In genomic region chr7:45193871-45194785, GRCm38 (mm10) we compare ENCODE assay signal across 24 mouse cellular contexts. TPM values are rescaled to one million over a fixed set of nuclear protein-coding genes. Genes with fewer than 3 reads are reported as not detected.
DNase-seq lines count a peak whose midpoint lies in the region; ATAC-seq and TF ChIP-seq lines count a peak whose summit lies in the region.
"Had no signal": no experiment of that assay in that cellular context is flagged by ENCODE, and none has a peak within 500 bp of the region (broad histone marks: within the 10 kb centered on the region; RNA-seq: fewer than 3 reads in every experiment).

No protein-coding gene starts in this region.

- no peak for DNase-seq in hindbrain, embryonic 10.5 days (ENCODE audit: low spot score)
- DNase-seq in cerebellum, adult 11 months, result peak; percentile 61
- peak; percentile 69 to 73 for DNase-seq in cerebellum, postnatal 14 days
- no peak for DNase-seq in thymus, adult 2 months
- no peak for DNase-seq in layer of hippocampus, postnatal 36 days
- DNase-seq: adrenal gland, postnatal 25 days; heart, postnatal 36 days; kidney, adult 9 months; lung, embryonic 14.5 days; thymus, postnatal 36 days had no signal

- 71% methylated on average over 17 of the region's 17 CpGs for WGBS in hindbrain, embryonic 10.5 days
- WGBS in hindbrain, embryonic 13.5 days, result 74% methylated on average over 17 of the region's 17 CpGs
- 90% methylated on average over 17 of the region's 17 CpGs for WGBS in thymus, adult 2 months

- H3K9ac ChIP-seq in hindbrain, embryonic 13.5 days, result no peak overlapping the region
- H3K9ac ChIP-seq: lung, embryonic 14.5 days had no signal

- no peaks in the 10 kb centered on the region for H3K9me3 ChIP-seq in hindbrain, embryonic 10.5 days
- H3K9me3 ChIP-seq in hindbrain, embryonic 13.5 days, result no peaks in the 10 kb centered on the region

- peak overlapping the region; percentile 18; the same call in 1 of the 2 replicates for H3K27ac ChIP-seq in hindbrain, embryonic 10.5 days
- H3K27ac ChIP-seq in hindbrain, embryonic 13.5 days, result no peak overlapping the region
- no peak overlapping the region for H3K27ac ChIP-seq in thymus, adult 2 months (ENCODE audit: control insufficient read depth, insufficient read depth, low read length)
- H3K27ac ChIP-seq: stomach, postnatal 0 days had no signal

- peaks cover 66% of the 10 kb centered on the region for H3K4me1 ChIP-seq in hindbrain, embryonic 10.5 days (replicated peaks)
- H3K4me1 ChIP-seq in hindbrain, embryonic 13.5 days (replicated peaks), result peaks cover 12% of the 10 kb centered on the region
- no peaks in the 10 kb centered on the region for H3K4me1 ChIP-seq in thymus, adult 2 months (replicated peaks; ENCODE audit: control insufficient read depth, insufficient read depth, low read length)

- H3K27me3 ChIP-seq in hindbrain, embryonic 10.5 days (ENCODE audit: insufficient read depth, poor library complexity, severe bottlenecking), result peaks cover 54% of the 10 kb centered on the region
- peaks cover 41% of the 10 kb centered on the region for H3K27me3 ChIP-seq in hindbrain, embryonic 13.5 days
- H3K27me3 ChIP-seq in thymus, adult 2 months (ENCODE audit: control insufficient read depth, insufficient read depth, low read length), result no peaks in the 10 kb centered on the region

- no peak for ATAC-seq in hindbrain, embryonic 13.5 days (ENCODE audit: low FRiP score)
- peak; percentile 47 for ATAC-seq in megakaryocyte progenitor cell, adult 5-6 weeks (replicated peaks; ENCODE audit: poor library complexity)
- ATAC-seq: forebrain, embryonic 14.5 days; Patski had no signal

- H3K36me3 ChIP-seq in hindbrain, embryonic 10.5 days, result no peaks in the 10 kb centered on the region
- no peaks in the 10 kb centered on the region for H3K36me3 ChIP-seq in hindbrain, embryonic 13.5 days
- no peaks in the 10 kb centered on the region for H3K36me3 ChIP-seq in thymus, adult 2 months (ENCODE audit: control insufficient read depth, insufficient read depth, low read length)

- TF ChIP-seq CTCF in thymus, adult 2 months (IDR thresholded peaks at IDR 0.05; ENCODE audit: borderline replicate concordance, control insufficient read depth, extremely low read depth, insufficient read depth, low read length, poor library complexity), result no peak

- no peak overlapping the region for H3K4me2 ChIP-seq in hindbrain, embryonic 13.5 days
- H3K4me2 ChIP-seq: heart, embryonic 11.5 days; liver, embryonic 11.5 days; lung, embryonic 14.5 days had no signal

- no peak for TF ChIP-seq POLR2A in thymus, adult 2 months (IDR thresholded peaks at IDR 0.05; ENCODE audit: control insufficient read depth, extremely low read depth, insufficient read depth, low read length, poor library complexity)

- H3K4me3 ChIP-seq in hindbrain, embryonic 10.5 days, result no peak overlapping the region
- no peak overlapping the region for H3K4me3 ChIP-seq in hindbrain, embryonic 13.5 days
- no peak overlapping the region for H3K4me3 ChIP-seq in thymus, adult 2 months (ENCODE audit: control insufficient read depth, insufficient read depth, low read length)

RNA-seq across cellular contexts. Expression of gene Ccdc155, which starts 10.6 kb away (rescaled TPM):
- polyA plus RNA-seq in hindbrain, embryonic 10.5 days (2016; fragmentation: Nextera tagmentation; extraction: Ambion mirVana), result 0.64 and 0.80 TPM in 2 replicates
- 0.49 and 0.54 TPM in 2 replicates for polyA plus RNA-seq in hindbrain, embryonic 13.5 days (2015; fragmentation: Nextera tagmentation; extraction: Ambion mirVana)
- 0.15 TPM in 1 of 2 replicates, not detected in the other for total RNA-seq in megakaryocyte progenitor cell, adult 5-6 weeks (2015)
- 0.34 TPM in 1 of 2 replicates, not detected in the other for total RNA-seq in megakaryocyte progenitor cell, adult 5-6 weeks (2017)
- 0.32 and 0.37 TPM in 2 replicates for polyA plus RNA-seq in thymus, adult 2 months (2012; rRNA removed)
- total RNA-seq in layer of hippocampus, postnatal 36 days (2021), result 1 to 10 TPM; 2.0 to 3.3 TPM
- total RNA-seq: heart, postnatal 36 days; megakaryocyte, adult 5-6 weeks had no signal

RNA-seq across cellular contexts. Expression of gene Pth2, which starts 13.3 kb away (rescaled TPM):
- not detected in 2 replicates for polyA plus RNA-seq in hindbrain, embryonic 10.5 days (2016; fragmentation: Nextera tagmentation; extraction: Ambion mirVana)
- polyA plus RNA-seq in hindbrain, embryonic 13.5 days (2015; fragmentation: Nextera tagmentation; extraction: Ambion mirVana), result 0.66 TPM in 1 of 2 replicates, not detected in the other
- not detected in 2 replicates for total RNA-seq in megakaryocyte progenitor cell, adult 5-6 weeks (2015)
- not detected in 2 replicates for total RNA-seq in megakaryocyte progenitor cell, adult 5-6 weeks (2017)
- polyA plus RNA-seq in thymus, adult 2 months (2012; rRNA removed), result not detected in 2 replicates
- total RNA-seq in layer of hippocampus, postnatal 36 days (2021), result not detected
- total RNA-seq: adrenal gland, postnatal 25 days; heart, postnatal 36 days; layer of hippocampus, postnatal 14 days; left cerebral cortex, postnatal 25 days; megakaryocyte, adult 5-6 weeks; midbrain, postnatal 0 days had no signal
- polyA plus RNA-seq: forebrain, embryonic 14.5 days; gonadal fat pad, adult 2 months; heart, embryonic 11.5 days; liver, embryonic 11.5 days; lung, embryonic 14.5 days; neural tube, embryonic 11.5 days; Patski; spleen, adult 2 months; stomach, postnatal 0 days had no signal

RNA-seq across cellular contexts. Expression of gene Gfy, which starts 14.8 kb away (rescaled TPM):
- polyA plus RNA-seq in hindbrain, embryonic 10.5 days (2016; fragmentation: Nextera tagmentation; extraction: Ambion mirVana), result not detected in 2 replicates
- polyA plus RNA-seq in hindbrain, embryonic 13.5 days (2015; fragmentation: Nextera tagmentation; extraction: Ambion mirVana), result not detected in 2 replicates
- not detected in 2 replicates for total RNA-seq in megakaryocyte progenitor cell, adult 5-6 weeks (2015)
- total RNA-seq in megakaryocyte progenitor cell, adult 5-6 weeks (2017), result not detected in 2 replicates
- polyA plus RNA-seq in thymus, adult 2 months (2012; rRNA removed), result 0.09 and 0.11 TPM in 2 replicates
- under 1 TPM; 0.17 to 0.28 TPM for total RNA-seq in layer of hippocampus, postnatal 36 days (2021)
- total RNA-seq: adrenal gland, postnatal 25 days; heart, postnatal 36 days; megakaryocyte, adult 5-6 weeks; midbrain, postnatal 0 days had no signal
- polyA plus RNA-seq: forebrain, embryonic 14.5 days; gonadal fat pad, adult 2 months; heart, embryonic 11.5 days; liver, embryonic 11.5 days; lung, embryonic 14.5 days; neural tube, embryonic 11.5 days; Patski; spleen, adult 2 months; stomach, postnatal 0 days had no signal

RNA-seq across cellular contexts. Expression of gene Dkkl1, which starts 17.8 kb away (rescaled TPM):
- 1.8 and 2.1 TPM in 2 replicates for polyA plus RNA-seq in hindbrain, embryonic 10.5 days (2016; fragmentation: Nextera tagmentation; extraction: Ambion mirVana)
- polyA plus RNA-seq in hindbrain, embryonic 13.5 days (2015; fragmentation: Nextera tagmentation; extraction: Ambion mirVana), result 5.6 and 5.7 TPM in 2 replicates
- 3.8 and 5.4 TPM in 2 replicates for total RNA-seq in megakaryocyte progenitor cell, adult 5-6 weeks (2015)
- 4.2 and 5.6 TPM in 2 replicates for total RNA-seq in megakaryocyte progenitor cell, adult 5-6 weeks (2017)
- polyA plus RNA-seq in thymus, adult 2 months (2012; rRNA removed), result 3.0 and 3.5 TPM in 2 replicates
- 1 to 10 TPM; 1.4 to 2.3 TPM for total RNA-seq in layer of hippocampus, postnatal 36 days (2021)
- total RNA-seq: adrenal gland, postnatal 25 days; heart, postnatal 36 days had no signal
- polyA plus RNA-seq: lung, embryonic 14.5 days; Patski had no signal

RNA-seq across cellular contexts. Expression of gene Tead2, which starts 21.4 kb away (rescaled TPM):
- polyA plus RNA-seq in hindbrain, embryonic 10.5 days (2016; fragmentation: Nextera tagmentation; extraction: Ambion mirVana), result 324 and 370 TPM in 2 replicates
- polyA plus RNA-seq in hindbrain, embryonic 13.5 days (2015; fragmentation: Nextera tagmentation; extraction: Ambion mirVana), result 78.6 and 79.2 TPM in 2 replicates
- 2.2 TPM in 1 of 2 replicates, not detected in the other for total RNA-seq in megakaryocyte progenitor cell, adult 5-6 weeks (2015)
- 0.20 TPM in 1 of 2 replicates, not detected in the other for total RNA-seq in megakaryocyte progenitor cell, adult 5-6 weeks (2017)
- 5.0 and 8.5 TPM in 2 replicates for polyA plus RNA-seq in thymus, adult 2 months (2012; rRNA removed)
- total RNA-seq in layer of hippocampus, postnatal 36 days (2021), result 1 to 10 TPM; 2.6 to 7.8 TPM
- total RNA-seq: megakaryocyte, adult 5-6 weeks had no signal

Comparison
In these comparisons a context has a peak if more than half of its experiments do, and no peak if none do; other contexts are left out.
1. DNase-seq: peak in cerebellum, adult 11 months (single experiment) and cerebellum, postnatal 14 days (2 of 2); none in hindbrain, embryonic 10.5 days (single experiment), thymus, adult 2 months (single experiment) and layer of hippocampus, postnatal 36 days (0 of 2).